Mouse (Mus musculus): ENCODE results near the gene Tspo. TPM values are rescaled to one million over a fixed set of nuclear protein-coding genes. Genes with fewer than 3 reads are reported as not detected.

The Tspo gene
- polyA plus RNA-seq, 1 experiment: 166 TPM

DNA sequence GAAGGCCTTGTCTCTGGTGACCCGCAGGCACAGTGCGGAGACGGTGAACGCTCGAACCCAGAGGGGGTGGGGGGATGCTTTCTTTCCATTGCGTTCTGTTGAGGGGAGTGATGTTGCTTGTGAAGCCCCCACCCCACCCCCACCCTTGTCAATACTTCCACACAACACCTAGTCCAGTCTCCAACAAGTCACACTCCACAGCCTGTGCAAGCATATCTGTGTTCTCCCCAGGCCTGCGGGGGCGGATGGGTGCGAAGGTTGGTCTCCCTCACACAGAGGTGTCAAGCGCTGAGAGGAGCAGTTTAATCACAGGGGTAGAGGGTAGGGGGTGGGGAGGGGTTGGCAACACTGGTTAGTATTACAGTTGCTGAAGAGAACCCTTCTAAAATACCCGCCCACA, 42.8 kb downstream of the Tspo start:
- 90% methylated on average over 11 of the region's 11 CpGs for WGBS
- DNase-seq (ENCODE audit: low read depth, low spot score): no peak

DNA sequence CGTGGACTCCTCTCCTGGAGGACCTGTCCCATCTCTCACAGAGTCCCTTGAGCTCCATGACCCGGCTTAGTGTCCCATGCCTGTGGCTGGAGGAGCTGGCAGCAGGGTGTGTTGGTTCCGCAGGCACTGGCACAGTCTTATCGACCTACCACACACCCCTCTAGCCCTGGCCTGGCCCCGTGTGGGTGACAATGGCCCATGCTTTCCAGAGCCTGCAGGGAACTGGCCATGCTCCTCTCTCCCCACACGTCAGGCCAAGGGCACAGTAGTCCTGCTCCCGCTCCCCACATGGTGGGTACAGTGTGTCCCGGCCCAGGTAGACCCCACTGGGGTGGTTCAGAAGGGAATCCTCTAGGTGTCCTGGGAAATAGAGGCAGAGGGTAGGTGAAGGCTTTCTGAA, 43.3 kb downstream of the Tspo start:
- WGBS: 87% methylated on average over 8 of the region's 8 CpGs
- DNase-seq (ENCODE audit: low read depth, low spot score): no peak

DNA sequence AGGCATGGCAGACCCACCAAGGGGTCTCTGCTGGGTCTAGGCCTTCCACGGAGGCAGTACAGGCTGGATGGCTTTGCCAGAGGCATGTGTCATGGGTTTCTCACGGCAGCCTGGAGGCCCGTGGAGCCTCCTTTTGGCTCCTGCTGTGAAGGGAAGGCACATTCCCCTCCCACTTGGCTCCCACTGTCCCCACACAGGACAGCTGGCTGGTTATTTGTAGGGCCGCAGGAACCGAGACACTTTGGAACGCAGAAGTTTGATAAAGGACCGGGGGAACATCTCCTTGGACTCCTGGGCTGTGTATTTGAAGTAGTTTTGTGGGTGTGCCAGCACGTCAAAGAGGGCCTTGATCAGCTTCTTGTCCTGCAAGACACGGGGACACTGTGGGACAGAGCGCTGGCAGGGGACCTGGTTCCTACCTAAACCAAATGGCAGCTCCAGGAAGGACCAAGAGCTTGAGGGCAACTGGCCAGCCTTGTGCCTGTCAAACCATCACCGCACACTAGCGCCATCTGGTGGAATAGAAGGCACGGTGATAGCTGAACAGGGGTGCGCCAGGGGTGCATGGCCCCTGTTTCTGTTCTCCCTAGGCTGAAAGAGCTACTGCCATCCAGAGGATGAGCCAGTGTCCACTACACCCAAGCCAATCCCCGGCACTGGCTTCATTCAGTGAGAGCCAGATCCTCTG, 43.9 kb downstream of the Tspo start:
- 46% methylated on average over 15 of the region's 15 CpGs for WGBS
- DNase-seq (ENCODE audit: low read depth, low spot score): peak; percentile 21

DNA sequence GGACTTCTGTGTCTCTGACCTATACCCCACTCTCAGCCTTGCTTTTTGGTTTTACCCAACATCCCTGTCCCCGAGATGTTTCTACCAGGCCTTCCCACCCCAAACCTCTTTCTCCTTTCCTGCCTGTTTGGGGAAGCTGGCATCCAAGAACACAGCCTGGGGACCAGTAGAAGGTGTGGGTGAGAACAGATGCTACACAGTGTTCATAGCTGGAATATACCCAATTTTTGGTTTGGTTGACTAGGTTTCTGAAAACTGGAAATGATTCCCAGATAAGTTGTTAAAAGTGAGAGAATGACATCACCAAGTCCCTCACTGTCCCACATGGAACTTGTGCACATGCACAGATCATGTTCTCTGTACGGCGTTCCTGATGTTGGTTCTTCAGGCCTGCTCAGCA, 51.9 kb downstream of the Tspo start:
- 88% methylated on average over 3 of the region's 3 CpGs for WGBS

More for the DNA sequence above, 51.9 kb downstream of the Tspo start:
- no peak for DNase-seq (ENCODE audit: low read depth, low spot score)

Other genes starting within 250 kb of the Tspo start
- gene Arfgap3, start 213.3 kb upstream of the Tspo start, polyA plus RNA-seq (2012; rRNA removed): 74.4 and 88.5 TPM in 2 replicates
- 52.6 and 77.7 TPM in 2 replicates for gene Pacsin2, start 99.0 kb upstream of the Tspo start, polyA plus RNA-seq (2012; rRNA removed)
- gene Ttll1, start 52.7 kb upstream of the Tspo start, polyA plus RNA-seq (2012; rRNA removed): 4.3 and 4.4 TPM in 2 replicates
- gene Bik, start 36.7 kb upstream of the Tspo start, polyA plus RNA-seq (2012; rRNA removed): 3.1 and 6.6 TPM in 2 replicates
- 16.5 and 18.0 TPM in 2 replicates for gene Mcat, start 195 bp downstream of the Tspo start, polyA plus RNA-seq (2012; rRNA removed)
- gene Ttll12, start 31.6 kb downstream of the Tspo start, polyA plus RNA-seq (2012; rRNA removed): 19.8 and 22.2 TPM in 2 replicates
- 8.3 and 12.9 TPM in 2 replicates for gene Scube1, start 161.4 kb downstream of the Tspo start, polyA plus RNA-seq (2012; rRNA removed)
- not detected in 2 replicates for gene Mpped1, start 215.9 kb downstream of the Tspo start, polyA plus RNA-seq (2012; rRNA removed)